Mouse (Mus musculus) neutrophil, adult 5-6 weeks (primary cell): Measurements from ENCODE around the gene Col12a1. TPM values are rescaled to one million over a fixed set of nuclear protein-coding genes. Genes with fewer than 3 reads are reported as not detected.
"Not testable (repeated sequence)": the region's sequence is repeated elsewhere in the genome, so short reads cannot be mapped to it uniquely, and the experiment has no call there.

ENCODE experiments used
- ATAC-seq: fragments of 151-379, 151-347 bp; 2 replicates; pipeline ENCODE4 v1.8.0; 2017; ENCODE audit warnings: mild to moderate bottlenecking, moderate TSS enrichment; ENCODE audit not compliant: insufficient number of reproducible peaks, poor library complexity, low FRiP score, severe bottlenecking; ENCODE audit errors: extremely low read depth
- total RNA-seq: library from RNA; stranded (forward); fragments of 200-1000 nt; gene quantifications from 2 replicates; pipeline ENCODE4 v1.2.3, GENCODE M21; 2017

Gene Col12a1
- total RNA-seq, 1 experiment from 2014 or later = not detected

DNA sequence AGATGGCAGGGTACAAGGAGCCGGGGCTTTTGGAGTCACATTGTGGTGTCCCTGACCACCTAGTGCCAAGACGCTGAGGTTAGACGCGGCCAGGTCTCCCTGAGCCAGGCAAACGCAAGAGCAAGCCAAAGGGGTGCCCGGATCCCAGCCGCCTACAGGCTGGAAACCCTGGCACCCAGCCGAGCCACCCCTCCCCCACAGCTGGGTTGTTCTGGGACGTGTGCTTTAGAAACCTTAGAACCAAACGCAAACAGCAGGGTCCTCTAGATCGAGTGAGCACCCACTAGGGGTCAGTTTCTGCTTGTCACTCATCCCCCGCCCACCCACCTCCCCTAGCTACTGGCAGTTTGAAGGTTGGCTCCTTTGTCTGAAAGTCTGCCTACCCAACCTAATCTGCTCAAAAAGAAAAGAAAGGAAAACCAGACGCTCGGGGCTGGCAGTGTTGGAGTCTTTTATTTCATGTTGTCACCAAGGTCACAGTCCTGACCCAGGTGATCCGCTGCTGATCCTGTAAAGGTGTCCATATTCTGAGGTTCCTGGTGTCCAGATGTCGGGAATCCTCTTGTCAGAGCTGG lies 4.1 kb downstream of the Col12a1 start:
- no peak for ATAC-seq

DNA sequence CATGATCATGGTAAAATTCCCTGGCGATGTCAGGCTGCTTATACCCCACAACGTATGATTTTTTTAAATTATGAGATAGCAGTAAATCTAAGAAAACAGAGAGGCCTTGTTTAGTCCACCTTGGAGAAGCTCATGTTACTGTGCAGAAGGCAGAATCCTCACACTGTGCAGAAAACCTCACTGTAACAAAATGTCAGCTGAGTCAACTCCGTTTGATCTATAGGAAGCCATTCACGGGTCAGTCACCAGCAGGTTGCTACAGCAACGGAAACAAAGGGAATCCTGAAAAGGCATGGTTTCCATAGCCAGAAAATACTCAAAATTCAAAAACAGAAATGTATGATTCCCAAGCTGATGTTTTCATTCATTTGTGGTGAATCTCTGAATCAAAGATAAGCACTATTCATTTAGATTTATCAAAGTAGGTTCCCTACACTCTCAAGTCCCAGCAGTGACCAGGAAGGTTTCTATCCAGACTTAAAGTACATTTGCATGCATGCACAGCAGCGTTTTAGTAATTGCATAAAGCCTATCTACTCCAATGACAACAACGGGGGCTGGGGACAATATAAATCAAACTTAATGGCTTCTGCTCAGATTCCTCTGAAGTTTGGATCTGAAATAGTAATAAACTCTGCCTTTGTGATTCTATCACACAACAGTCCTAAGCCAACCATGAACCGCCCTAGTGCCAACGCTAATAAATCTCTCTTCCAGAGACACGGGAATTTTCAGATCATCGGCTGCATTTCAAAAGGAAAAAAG lies 28.7 kb downstream of the Col12a1 start:
- no peak for ATAC-seq

GRCm38 (mm10) chr9:79689342-79689741 lies 29.3 kb downstream of the Col12a1 start:
- no peak for ATAC-seq

DNA sequence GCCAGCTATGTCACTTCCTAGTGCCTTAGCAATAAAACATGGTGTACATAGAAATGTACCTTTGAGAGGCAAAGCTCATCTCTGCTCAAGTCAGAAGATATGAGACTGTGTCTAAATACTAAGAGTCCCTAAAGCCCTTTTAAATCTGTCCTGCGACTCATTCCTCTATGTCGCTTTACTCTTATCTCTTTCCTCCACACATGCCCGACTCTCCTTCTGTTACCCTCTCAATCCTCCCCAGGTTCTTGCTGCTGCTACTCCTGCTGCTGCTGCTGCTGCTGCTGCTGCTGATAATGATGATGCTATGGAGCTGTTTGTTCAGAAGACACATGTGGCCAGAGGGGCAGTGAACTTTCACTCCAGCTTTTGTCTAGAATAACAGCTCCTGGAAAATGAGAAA lies 31.4 kb downstream of the Col12a1 start:
- ATAC-seq = no peak

GRCm38 (mm10) chr9:79686049-79686448 lies 32.6 kb downstream of the Col12a1 start:
- no peak for ATAC-seq

GRCm38 (mm10) chr9:79680453-79681240 lies 38.0 kb downstream of the Col12a1 start:
- no peak for ATAC-seq

DNA sequence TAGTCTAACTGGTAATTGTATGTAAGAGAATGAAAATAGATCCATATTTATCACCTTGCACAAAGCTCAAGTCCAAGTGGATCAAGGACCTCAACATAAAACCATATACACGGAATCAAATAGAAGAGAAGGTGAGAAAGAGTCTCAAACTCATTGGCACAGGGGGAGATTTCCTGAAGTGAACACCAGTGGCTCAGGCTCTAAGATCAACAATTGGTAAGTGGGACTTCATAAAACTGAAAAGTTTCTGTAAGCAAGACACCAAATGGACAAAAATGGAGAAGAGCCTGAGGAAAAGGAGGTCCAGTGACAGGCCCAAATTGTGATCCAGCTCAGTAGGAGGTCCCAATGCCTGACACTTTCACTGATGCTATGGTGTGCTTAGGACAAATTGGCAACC lies 49.8 kb downstream of the Col12a1 start:
- not testable (repeated sequence) for ATAC-seq

DNA sequence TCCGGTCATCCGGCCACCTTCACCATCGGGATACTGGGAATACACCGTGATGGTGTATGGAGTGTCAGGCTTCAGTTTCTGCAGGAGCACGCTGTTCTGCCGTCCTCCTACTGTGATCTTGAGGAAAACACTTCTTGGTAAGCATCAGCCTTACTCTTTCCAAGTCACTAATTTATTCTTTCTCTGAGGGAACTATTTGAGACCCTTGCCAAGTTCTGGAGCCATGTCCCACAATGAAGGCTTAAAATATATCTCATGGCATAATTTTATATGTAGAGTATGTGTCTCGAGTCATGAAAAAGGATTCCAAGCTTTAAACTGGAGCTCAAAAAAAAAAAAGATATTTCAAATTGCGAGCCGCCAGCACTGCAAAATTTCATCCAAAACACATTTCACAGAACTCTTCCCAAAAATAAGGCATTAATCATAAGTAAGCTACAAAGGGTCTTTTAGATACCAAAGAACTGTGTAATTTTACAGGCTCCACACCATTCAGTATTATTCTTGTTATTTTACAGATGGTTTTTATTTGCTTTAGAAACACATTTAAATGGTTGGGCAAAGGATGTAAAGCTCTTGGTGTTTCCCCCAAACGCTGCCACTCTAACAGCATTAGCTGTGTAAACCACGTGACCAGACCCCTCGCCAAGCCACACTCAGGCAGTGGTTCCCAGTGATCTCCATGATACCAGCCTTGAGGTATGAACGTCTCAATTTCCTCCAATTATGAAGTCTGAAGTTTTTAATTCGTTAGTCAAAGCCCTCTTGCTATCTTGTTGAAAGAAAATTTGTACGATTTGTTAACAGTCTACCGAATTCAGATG lies 65.1 kb downstream of the Col12a1 start:
- no peak for ATAC-seq

- ATAC-seq = no peak
Observed at GRCm38 (mm10) chr9:79648587-79648986, 70.0 kb downstream of the Col12a1 start.

DNA sequence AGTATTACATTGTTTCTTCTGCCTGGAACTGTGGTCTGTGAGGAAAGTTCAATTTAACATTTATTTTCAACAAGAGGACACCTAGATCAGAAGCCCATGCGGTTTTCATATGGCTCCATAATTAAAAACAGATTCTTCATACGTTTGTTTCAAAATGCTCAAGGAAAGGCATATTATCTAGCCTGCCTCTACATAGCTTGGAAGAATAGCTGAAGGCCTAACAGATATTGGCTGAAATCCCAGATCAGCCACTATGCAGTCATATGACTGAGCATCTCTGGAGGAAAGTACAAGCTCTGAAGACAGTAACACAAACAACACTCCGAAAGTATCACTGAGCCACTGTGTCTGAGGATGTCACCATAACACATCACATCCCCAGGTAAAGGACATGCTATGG lies 72.9 kb downstream of the Col12a1 start:
- no peak for ATAC-seq

DNA sequence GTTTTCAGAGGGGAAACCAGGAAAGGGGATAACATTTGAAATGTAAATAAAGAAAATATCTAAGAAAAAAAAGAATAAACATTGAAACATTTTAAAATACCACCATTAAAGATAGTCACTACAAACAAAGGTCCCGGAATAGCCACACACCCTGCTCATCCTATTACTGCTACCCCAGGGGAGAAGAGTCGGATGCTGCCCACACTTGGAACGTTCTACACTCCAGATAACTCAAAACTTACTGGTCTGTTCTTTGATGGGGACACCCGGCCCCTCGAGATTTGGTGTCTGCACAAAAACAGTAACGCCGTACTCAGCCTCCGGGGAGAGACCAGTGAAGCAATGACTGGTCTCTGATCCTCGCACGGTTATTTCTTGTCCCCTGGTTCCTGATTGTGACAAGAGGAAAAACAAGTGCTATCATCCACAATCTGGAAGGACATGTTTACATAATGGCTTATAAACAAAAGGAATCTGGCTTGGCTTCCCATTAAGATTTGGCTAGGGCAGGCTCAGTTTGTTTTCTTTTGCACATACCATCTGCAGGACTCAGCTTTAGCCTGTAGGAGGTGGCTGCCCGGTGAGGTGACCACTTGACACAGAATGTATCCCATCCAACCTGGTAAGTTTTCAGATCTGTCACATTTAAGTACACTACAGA lies 79.1 kb downstream of the Col12a1 start:
- ATAC-seq = no peak

- no peak for ATAC-seq
Observed at GRCm38 (mm10) chr9:79637879-79638278, 80.8 kb downstream of the Col12a1 start.

GRCm38 (mm10) chr9:79634076-79634475 lies 84.6 kb downstream of the Col12a1 start:
- ATAC-seq = no peak

DNA sequence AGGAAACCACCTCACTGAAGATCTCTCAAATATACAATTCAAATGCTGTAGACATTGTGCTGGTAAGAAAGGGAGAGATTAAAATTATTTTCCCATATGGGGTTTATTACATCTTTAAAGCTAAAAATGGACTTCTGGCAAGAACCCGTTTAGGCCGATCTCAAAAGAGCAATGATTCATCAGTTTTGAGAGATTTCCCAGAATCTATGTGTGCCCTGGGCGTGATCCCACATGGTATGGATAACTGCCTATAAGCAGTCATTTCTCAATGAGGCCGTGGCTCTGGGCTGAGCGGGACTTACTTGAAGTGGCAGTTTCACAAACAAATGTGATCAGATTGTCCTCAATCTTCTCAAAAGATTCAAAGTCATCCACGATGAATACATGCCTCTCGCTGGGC lies 87.4 kb downstream of the Col12a1 start:
- no peak for ATAC-seq

- ATAC-seq = no peak
Observed at GRCm38 (mm10) chr9:79618839-79619597, 99.6 kb downstream of the Col12a1 start.

DNA sequence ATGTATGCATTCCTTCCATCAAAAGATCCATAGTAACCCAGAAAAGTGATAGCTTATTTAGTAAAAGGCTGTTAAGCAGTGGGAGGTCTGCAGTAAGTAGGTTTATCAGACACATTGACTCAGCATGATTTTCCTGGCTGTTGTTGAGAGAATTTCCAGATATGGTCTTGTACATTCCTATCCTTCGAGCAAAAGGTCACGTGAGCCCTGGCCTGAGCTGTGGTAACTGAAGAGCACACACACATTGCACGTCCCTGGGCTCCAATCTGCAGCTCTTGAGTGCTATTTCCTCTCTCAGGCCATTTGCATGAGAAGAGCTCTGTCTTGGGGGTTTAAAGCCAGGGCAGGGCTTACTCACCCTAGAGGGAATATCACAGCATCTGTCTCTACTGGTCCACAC lies 101.3 kb downstream of the Col12a1 start:
- ATAC-seq = no peak

DNA sequence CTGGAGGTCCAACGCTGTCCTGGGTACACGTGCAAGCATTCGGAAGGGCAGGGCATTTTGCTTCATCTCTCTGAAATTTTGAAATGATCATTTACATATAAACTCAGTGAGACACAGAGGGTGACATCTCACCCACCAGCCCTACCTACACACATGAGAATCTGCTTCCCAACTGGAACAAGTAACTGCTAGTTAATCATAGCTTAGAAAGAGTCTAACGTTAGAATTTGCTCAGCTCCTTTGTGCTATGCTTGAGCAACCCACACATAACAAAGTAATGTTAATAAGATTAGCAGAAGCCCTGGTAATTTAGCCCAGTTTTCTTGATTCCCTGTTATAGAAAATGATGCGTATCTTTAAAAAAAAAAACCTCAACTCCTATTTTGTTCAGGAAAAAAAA lies 102.6 kb downstream of the Col12a1 start:
- ATAC-seq = no peak

DNA sequence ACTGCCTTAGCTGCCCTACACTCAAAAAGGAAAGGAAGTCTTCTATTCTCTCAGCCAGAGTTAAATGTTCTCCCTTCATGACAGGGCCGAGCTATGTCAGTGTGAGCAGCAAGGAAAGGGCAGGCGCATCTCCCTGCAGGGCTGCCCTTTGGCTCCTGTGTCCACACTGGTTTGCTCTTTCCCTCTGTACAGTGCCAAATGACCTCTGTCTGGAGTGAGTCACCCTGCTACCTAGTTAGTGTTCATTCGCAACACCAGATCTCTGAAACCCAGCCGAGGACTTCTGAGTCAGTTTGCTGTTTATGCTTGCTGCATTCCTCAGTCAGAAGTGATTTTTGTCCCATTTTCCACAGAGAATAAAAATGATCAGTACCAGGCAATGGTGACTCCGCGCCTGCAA lies 108.3 kb downstream of the Col12a1 start:
- no peak for ATAC-seq
